Mouse (Mus musculus) kidney, adult 2 months (tissue): ENCODE measurements around the gene Tmem217.
"Not testable (repeated sequence)": the region's sequence is repeated elsewhere in the genome, so short reads cannot be mapped to it uniquely, and the experiment has no call there.

Experiments used
- CTCF ChIP-seq: fragments of 200-500 bp; conservative IDR thresholded peaks from 2 replicates; pipeline ENCODE4 v1.5.1; 2011; ENCODE audit warnings: low read depth, mild to moderate bottlenecking, control low read depth, low read length, moderate library complexity, mixed read lengths; ENCODE audit not compliant: insufficient read depth, insufficient read length
- POLR2A ChIP-seq: fragments of 200-500 bp; IDR thresholded peaks from one replicate; pipeline ENCODE4 v1.6.1; 2011; ENCODE audit warnings: low read depth, low read length, control low read depth

GRCm38 (mm10) chr17:29518665-29519064, 33.5 kb downstream of the Tmem217 start:
- TF ChIP-seq CTCF, POLR2A: not testable (repeated sequence)
